Mouse (Mus musculus): Measurements from ENCODE around the gene Apol11a. TPM values are rescaled to one million over a fixed set of nuclear protein-coding genes. Genes with fewer than 3 reads are reported as not detected.

Apol11a gene
- not detected in 2 replicates for polyA plus RNA-seq (2021; fragmentation: Nextera tagmentation)
- long read RNA-seq, experiment 1 = 0 reads
- long read RNA-seq, experiment 2 = 0 reads

DNA sequence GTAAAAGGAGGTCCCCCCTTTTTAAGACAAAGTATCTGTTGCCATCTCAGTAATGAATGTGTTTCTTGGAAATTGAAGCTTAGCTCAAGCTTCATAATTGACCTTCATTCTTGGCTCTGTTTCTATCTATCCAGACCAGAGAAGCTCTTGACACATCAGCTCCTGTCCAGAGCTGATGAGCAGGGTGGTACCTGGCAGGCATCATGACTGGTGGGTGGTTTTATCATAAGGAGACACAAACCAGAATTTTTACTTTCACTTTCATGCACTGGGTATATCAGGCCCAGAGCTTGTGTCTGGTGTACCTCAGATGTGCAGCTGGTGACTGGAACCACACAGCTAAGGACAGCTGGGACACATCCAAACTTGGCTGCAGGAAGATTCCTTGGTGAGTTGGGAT lies at the start of gene Apol11a:
Gene Apol11a (plus strand): TSS at position 306 of the 400 bp plus-strand sequence.

DNA sequence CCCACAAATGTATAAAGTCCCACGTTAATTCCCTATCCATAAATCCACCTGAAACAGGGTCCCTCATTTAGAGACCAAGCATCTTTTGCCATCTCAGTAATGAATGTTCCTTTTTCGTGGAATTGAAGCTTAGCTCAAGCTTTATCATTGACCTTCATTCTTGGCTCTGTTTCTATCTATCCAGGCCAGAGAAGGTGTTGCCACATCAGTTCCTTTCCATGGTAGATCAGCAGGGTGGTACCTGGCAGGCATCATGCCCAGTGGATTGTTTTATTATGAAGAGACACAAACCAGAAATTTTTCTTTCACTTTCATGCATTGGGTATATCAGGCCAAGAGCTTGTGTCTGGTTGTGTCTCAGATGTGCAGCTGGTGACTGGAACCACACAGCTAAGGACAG lies 31.4 kb upstream of the Apol11a start, which contains the start of gene Apol10a:
Gene Apol10a (plus strand): TSS at position 355 of the 400 bp plus-strand sequence.

DNA sequence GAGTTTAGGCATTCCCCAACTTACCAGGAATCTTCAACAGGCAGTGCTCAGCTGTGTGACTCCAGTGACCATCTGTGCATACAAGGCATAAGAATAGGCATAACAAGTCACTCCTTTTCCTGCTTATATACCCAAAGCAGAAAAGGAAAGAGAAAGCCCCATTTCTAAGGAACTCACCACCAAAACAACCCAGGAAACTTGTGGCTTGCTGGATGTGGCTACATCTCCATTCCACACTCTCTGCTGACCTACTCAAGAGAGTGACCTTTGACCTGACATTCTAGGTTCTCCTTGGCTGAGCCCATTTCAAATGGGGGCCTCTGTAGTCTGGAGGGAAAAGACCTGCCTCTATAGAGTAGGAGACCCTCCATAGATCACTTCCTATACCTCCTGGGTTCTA lies 25.1 kb downstream of the Apol11a start, which contains the start of gene Apol7c:
Gene Apol7c (minus strand): TSS at position 101 of the 400 bp plus-strand sequence.

DNA sequence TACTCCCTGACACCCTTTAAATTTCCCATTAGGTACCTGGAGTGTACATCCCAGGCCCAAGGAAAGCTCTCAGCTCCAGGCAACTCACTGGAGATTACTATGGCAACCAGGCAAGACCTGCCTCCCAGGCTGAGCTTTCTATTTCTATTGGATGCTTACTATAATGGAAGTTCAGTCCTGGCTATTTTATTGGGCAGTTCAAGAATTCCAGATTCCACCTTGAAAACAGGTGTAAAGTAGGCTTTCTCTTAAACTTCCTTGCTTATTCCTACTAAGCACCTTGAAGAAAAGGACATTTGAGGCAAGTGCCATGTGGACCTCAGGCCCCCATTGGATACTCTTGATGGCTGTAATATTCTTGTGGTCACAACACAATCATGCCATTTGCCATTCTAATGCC lies 53.7 kb downstream of the Apol11a start, which contains the start of gene 1700025B11Rik:
Gene 1700025B11Rik (minus strand): TSS at position 101 of the 400 bp plus-strand sequence.

Other genes starting within 250 kb of the Apol11a start
- gene Rbfox2, start 201.3 kb upstream of the Apol11a start, polyA plus RNA-seq (2021; fragmentation: Nextera tagmentation) = 31.4 and 34.2 TPM in 2 replicates
- 0.33 and 0.49 TPM in 2 replicates for gene Apol7a, start 109.2 kb upstream of the Apol11a start, polyA plus RNA-seq (2021; fragmentation: Nextera tagmentation)
- gene Apol9a, start 97.1 kb upstream of the Apol11a start, polyA plus RNA-seq (2021; fragmentation: Nextera tagmentation) = 0.18 TPM in 1 of 2 replicates, not detected in the other
- 0.11 and 0.29 TPM in 2 replicates for gene Apol7b, start 60.8 kb upstream of the Apol11a start, polyA plus RNA-seq (2021; fragmentation: Nextera tagmentation)
- not detected in 2 replicates for gene Apol10a, start 31.2 kb upstream of the Apol11a start, polyA plus RNA-seq (2021; fragmentation: Nextera tagmentation)
- not detected in 2 replicates for gene Apol7c, start 25.0 kb downstream of the Apol11a start, polyA plus RNA-seq (2021; fragmentation: Nextera tagmentation)
- gene 1700025B11Rik, start 53.6 kb downstream of the Apol11a start, polyA plus RNA-seq (2021; fragmentation: Nextera tagmentation) = not detected in 2 replicates
- gene Apol10b, start 87.9 kb downstream of the Apol11a start, polyA plus RNA-seq (2021; fragmentation: Nextera tagmentation) = 0.13 and 0.30 TPM in 2 replicates
- gene Gm36245, start 91.0 kb downstream of the Apol11a start, polyA plus RNA-seq (2021; fragmentation: Nextera tagmentation) = not detected in 2 replicates
- not detected in 2 replicates for gene Apol11b, start 135.0 kb downstream of the Apol11a start, polyA plus RNA-seq (2021; fragmentation: Nextera tagmentation)
- 0.20 TPM in 1 of 2 replicates, not detected in the other for gene Apol7e, start 190.6 kb downstream of the Apol11a start, polyA plus RNA-seq (2021; fragmentation: Nextera tagmentation)
- gene Apol9b, start 220.8 kb downstream of the Apol11a start, polyA plus RNA-seq (2021; fragmentation: Nextera tagmentation) = 0.38 and 0.69 TPM in 2 replicates
- gene Apol8, start 248.7 kb downstream of the Apol11a start, polyA plus RNA-seq (2021; fragmentation: Nextera tagmentation) = 1.2 and 2.6 TPM in 2 replicates

Measured in left cerebral cortex, adult 6 months (tissue).